Mouse (Mus musculus) left cerebral cortex, postnatal 4 days (tissue): Measurements from ENCODE around the gene Ago3. TPM values are rescaled to one million over a fixed set of nuclear protein-coding genes. Genes with fewer than 3 reads are reported as not detected.

ENCODE experiments used
- DNase-seq: peaks from one replicate; pipeline ENCODE4 v3.0.0-alpha.2; 2022
- intact Hi-C: fragments of 180-260 bp; cut with DNase I; formaldehyde crosslinking; loops from one replicate; pipeline ENCODE4 v1.15.1; 2025
- total RNA-seq, 2 experiments: library from RNA; stranded (reverse); gene quantifications; 2 replicates each; pipeline ENCODE4 v1.2.3; 2021

Ago3 gene
- total RNA-seq, 2 experiments from 2014 or later = 23.3 to 35.4 TPM

- no peak for DNase-seq
- intact Hi-C loops = no loop called here
Measured at GRCm38 (mm10) chr4:126428682-126429346, 542 bp downstream of the Ago3 start.

DNA sequence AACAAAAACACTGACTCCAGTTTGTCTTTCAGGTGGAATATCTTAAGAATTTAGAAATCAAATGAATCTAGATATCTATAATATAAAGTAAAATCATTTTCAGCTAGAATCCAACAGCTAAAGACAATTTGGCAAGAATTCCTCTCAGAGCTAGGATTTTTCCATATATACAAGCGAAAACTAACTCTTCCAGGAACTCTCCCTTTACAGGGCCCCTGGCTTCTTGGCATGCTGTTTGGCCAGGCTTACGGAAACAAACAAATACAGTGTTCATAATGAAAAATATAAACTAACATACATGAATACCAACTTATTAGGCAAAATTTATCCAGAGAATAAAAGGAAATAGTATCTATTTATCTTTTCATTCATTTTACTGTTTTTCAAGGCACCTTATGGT lies 5.5 kb downstream of the Ago3 start:
- intact Hi-C loops = no loop called here
- no peak for DNase-seq

GRCm38 (mm10) chr4:126415707-126416106 lies 13.6 kb downstream of the Ago3 start:
- DNase-seq = no peak
- intact Hi-C loops = no loop called here

DNA sequence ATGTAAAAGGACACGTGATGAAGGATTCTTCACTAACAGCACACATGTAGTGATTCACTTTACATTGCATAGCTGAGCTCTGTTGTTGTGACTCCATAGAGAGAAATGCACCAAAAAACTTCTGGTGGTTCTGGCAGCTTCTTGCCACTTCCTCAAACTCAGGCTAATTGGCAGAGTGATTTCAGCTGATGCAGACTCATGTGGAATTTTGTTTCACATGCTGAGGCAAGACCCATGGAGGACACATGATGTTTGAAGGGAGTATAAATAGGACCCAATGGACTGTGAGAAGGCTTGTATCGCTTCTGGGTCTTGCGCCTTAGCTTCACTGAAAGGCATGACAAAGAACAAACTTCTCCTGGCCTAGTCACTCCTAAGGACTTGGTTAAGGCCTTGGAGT lies 16.8 kb downstream of the Ago3 start:
- no peak for DNase-seq
- intact Hi-C loops = no loop called here

- no peak for DNase-seq
- intact Hi-C loops = no loop called here
Measured at GRCm38 (mm10) chr4:126371497-126371896, 57.9 kb downstream of the Ago3 start.

- intact Hi-C loops = no loop called here
- no peak for DNase-seq
Measured at GRCm38 (mm10) chr4:126360069-126360468, 69.3 kb downstream of the Ago3 start.

GRCm38 (mm10) chr4:126343451-126343850 lies 85.9 kb downstream of the Ago3 start:
- intact Hi-C loops = no loop called here
- DNase-seq = no peak

DNA sequence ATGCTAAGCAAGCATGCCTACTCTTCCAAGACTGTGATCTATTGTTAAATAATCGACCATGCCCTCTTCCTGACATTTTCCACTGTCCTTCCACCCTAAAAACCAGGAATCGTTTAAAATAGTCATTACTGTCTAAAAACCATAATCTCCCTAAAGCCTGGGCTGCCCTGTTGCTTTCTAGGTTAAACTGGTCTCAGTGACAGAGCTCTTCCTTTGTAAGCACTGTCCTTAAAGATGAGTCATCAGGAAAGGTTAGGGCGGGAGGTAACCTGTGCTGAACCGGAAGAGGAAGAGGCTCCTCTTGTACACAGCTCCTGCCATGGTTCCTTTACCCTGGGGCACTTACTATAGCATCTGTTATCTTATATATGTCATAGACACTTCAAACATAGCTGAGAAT lies 89.9 kb downstream of the Ago3 start:
- DNase-seq = no peak
- intact Hi-C loops = no loop called here

GRCm38 (mm10) chr4:126332358-126332757 lies 97.0 kb downstream of the Ago3 start:
- intact Hi-C loops = no loop called here
- DNase-seq = no peak

- intact Hi-C loops = no loop called here
- DNase-seq = no peak
Measured at GRCm38 (mm10) chr4:126331751-126332150, 97.6 kb downstream of the Ago3 start.

DNA sequence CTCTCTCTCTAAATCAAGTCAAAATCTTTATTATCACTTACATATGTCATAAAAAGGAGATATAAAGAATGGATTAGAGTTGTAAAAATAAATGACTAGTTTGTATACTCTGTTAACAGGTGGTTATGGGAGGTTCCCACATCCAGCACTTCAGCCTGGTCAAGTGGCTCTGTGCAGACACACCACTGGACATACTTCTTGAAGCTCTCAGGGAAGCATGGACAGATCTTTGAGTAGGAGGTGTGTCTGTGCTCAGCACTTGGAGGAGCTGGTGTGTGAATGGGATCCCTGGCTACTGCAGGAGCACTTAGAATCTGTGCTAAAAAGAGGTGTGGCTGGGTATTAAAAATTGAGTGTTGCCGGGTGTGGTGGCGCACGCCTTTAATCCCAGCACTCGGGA lies 99.1 kb downstream of the Ago3 start:
- DNase-seq = no peak
- intact Hi-C loops = no loop called here

GRCm38 (mm10) chr4:126326036-126326435 lies 103.3 kb downstream of the Ago3 start:
- no peak for DNase-seq
- intact Hi-C loops = no loop called here

DNA sequence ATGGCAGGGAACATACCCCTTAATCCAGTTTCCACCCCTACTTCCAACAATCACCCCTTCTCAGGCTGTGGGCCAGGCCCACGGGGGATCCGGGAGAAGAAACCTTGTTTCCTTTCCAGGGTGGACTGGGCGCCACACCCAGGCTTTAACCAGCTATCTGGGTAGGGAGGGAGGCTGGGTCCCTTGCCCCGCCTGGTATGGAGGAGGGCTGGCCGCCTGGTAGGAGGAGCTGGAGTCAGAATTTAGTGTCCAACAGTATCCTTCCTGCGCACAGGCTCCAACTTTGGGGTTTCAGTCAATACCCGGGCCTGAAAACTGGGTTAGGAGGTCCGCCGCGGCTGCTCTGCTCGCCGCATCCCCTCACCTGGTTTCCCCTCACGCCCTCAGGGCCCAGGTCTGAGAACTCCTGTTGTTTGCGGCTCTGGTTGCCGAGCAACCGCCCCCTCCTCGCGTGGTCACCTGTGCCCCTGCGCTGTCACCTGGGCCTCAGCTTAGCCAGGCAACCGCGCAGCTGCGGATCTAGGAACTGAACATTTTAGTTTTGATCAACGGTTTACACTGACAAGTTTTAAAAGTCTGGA lies 104.0 kb downstream of the Ago3 start, which contains the start of gene Tekt2:
Tekt2 (minus strand) TSS at position 408 of the 581 bp plus-strand sequence.
- peak; percentile 37 for DNase-seq
- intact Hi-C loops = no loop called here

DNA sequence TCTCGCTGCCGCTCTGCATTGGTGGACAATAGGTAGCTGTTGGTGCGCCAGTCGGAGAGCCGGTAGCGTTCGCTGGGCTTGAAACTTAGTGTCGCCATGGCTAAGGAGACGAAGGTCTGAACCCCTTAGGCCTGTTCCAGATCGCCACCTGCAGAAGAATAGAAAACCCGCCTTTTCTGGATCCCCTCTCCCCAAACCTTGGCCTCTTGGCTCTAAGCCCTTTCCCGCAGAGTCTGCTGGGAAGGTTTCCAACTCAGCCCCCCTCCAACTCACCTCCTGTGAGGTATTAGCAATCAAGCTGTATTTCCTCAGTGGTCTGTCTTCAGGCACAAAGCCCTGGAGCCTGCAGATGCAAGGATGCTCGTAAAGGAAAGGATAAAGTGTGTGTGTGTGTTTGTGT lies 104.5 kb downstream of the Ago3 start:
- peak; percentile 60 for DNase-seq
- intact Hi-C loops = no loop called here

DNA sequence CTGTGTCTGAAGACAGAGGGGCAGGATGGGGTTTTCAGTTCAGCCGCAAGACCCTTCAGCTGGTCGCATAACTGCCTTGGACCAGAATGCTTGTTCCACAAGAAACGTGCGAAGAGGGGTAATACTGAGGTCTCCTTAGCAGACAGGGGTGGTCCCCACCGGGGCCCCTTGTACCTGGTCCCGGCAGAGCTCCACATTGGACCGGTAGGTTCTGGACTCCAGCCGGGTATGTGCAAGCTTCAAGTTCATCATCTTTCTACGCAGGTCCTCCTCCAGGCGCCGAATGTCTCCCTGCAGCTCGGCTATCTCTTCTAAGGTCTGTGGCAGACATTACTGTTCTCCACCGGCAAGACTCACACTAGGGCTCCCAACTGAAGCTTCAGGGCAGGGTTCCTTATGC lies 106.7 kb downstream of the Ago3 start:
- no peak for DNase-seq
- intact Hi-C loops = no loop called here

DNA sequence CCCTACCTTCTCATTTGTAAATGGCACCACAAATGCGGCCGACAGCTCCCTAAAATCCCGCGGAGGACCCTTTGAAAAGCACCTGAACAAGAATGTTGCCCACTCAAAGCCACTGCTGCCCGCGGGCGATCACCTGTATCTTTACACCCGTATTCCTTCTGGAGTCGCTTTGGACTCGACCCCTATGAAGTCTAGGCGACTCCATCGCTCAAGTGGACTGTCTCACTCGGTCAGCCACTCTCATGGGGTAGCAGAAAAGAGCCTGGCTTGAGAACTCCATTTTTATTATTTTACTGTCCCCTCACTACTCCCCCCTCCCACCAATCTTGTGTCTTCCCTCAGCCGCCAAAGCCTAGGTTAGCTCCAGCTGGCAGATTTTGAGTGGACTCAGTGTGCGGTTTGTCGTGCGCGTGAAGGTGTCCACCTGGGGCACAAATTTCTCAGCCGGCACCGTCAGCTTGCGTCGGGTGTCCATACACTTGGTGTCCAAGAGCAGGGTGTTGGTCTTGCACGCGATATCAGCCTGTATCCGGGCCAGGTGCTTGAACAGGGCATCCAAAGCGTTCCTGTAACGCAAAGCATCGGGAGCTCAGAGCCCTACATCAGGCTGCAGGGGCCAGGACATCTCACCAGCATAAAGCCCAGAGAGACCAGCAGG lies 107.4 kb downstream of the Ago3 start:
- no peak for DNase-seq
- intact Hi-C loops = no loop called here

GRCm38 (mm10) chr4:126321111-126321853 lies 108.1 kb downstream of the Ago3 start, which contains the start of gene Adprhl2:
Gene Adprhl2 (minus strand): TSS chr4:126321703.
- peak; percentile 99 for DNase-seq
- intact Hi-C loops = no loop called here

DNA sequence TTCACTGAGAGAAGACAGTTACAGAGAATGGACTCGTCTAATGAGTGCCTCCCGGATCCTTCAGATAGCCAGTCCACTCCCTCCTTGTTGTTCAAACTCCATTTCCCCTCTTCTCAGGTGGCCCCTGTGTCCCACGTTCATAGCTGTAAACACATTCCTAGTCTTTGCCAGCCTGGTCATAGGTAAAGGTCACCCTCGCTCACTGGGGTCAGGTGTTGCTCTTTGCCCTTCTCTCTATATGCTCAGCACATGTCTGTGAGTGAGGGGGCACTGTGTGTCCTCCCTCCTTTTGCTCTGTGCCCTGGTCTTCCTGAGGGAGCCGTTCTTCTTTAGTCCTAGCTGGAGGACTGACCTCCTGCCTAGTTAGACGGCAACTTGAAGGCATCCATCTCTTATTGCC lies 109.5 kb downstream of the Ago3 start:
- intact Hi-C loops = no loop called here
- DNase-seq = no peak

DNA sequence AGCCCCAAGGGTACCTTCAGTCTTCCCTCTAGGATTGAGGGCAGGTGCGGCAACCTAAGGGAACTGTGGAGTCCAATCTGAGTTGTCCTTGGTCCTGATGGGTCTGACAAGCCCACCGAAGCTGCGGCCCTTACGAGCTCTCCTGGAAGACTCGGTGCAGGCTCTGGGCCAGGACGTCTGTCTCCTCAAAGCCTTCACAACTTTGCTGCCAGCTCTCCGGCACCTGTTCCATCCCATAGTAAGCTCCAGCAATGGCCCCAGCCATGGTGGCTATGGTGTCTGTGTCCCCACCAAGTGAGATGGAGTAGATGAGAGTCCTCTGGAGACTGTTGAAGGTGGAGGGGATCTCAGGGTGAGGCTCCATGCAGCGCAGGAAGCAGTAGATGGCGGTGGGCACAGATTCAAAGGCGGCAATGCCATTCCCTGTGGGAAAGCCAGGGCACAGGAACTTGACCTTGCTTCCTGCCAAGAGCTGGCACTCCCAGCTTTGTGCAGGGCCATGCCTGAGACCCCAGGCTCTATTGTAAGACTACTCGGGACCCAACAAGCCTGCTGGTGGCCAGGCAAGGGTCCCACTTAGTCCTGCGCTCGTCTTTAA lies 112.8 kb downstream of the Ago3 start:
- DNase-seq = no peak
- intact Hi-C loops = no loop called here

DNA sequence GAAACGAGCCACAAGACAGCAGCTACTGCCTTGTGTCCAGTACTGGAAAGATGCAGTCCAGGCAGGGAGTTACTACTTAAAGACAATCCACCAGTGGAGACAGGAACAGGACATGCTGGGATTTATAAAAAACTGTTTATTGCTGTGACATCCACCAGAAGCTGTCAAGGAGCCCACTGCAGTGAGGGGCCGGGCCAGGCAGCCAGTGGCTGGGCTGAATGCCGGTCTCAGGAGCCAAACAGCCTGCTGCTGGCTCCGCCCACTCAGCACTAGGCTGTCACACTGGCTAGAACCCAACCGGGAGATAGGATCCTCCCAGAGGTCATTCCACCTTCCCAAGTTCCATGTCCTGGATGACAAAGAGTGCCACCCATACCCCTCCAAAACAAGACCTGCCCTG lies 113.4 kb downstream of the Ago3 start:
- DNase-seq = peak; percentile 59
- intact Hi-C loops = no loop called here

GRCm38 (mm10) chr4:126314393-126314792 lies 115.0 kb downstream of the Ago3 start:
- intact Hi-C loops = no loop called here
- DNase-seq = no peak
